Mouse (Mus musculus): Measurements from ENCODE around the gene Mfap1b. TPM values are rescaled to one million over a fixed set of nuclear protein-coding genes. Genes with fewer than 3 reads are reported as not detected.

Gene Mfap1b
- polyA plus RNA-seq, 1 experiment from 2014 or later: 55.4 TPM

GRCm38 (mm10) chr2:121456692-121457642 lies 16.9 kb downstream of the Mfap1b start, which contains the start of gene Serinc4:
Gene Serinc4 (minus strand): TSS chr2:121456781.
- H3K4me3 ChIP-seq: peak within 1 kb of the TSS; percentile 88
- DNase-seq (ENCODE audit: low spot score): peak; percentile 91
- H3K4me1 ChIP-seq: peaks cover 21% of the 10 kb centered on the region
- peak within 1 kb of the TSS; percentile 88 for H3K27ac ChIP-seq (replicated peaks)
- 5% methylated on average over 41 of the region's 41 CpGs for WGBS
- H3K27me3 ChIP-seq (replicated peaks; ENCODE audit: low read depth, poor library complexity, severe bottlenecking): no peaks in the 10 kb centered on the region
- peaks cover 66% of the 10 kb centered on the region for H3K36me3 ChIP-seq (replicated peaks)
- no peaks in the 10 kb centered on the region for H3K9me3 ChIP-seq

- H3K27ac ChIP-seq (replicated peaks): no peak overlapping the region
- no peak for DNase-seq (ENCODE audit: low spot score)
- H3K9me3 ChIP-seq: no peaks in the 10 kb centered on the region
- H3K4me1 ChIP-seq: peaks cover 30% of the 10 kb centered on the region
- peaks cover 69% of the 10 kb centered on the region for H3K36me3 ChIP-seq (replicated peaks)
- H3K4me3 ChIP-seq: no peak overlapping the region
- H3K27me3 ChIP-seq (replicated peaks; ENCODE audit: low read depth, poor library complexity, severe bottlenecking): no peaks in the 10 kb centered on the region
- 81% methylated on average over 5 of the region's 5 CpGs for WGBS
Observed at GRCm38 (mm10) chr2:121455534-121455933, 18.3 kb downstream of the Mfap1b start.

GRCm38 (mm10) chr2:121453917-121454316 lies 19.9 kb downstream of the Mfap1b start:
- peaks cover 56% of the 10 kb centered on the region for H3K36me3 ChIP-seq (replicated peaks)
- H3K4me1 ChIP-seq: peaks cover 36% of the 10 kb centered on the region
- H3K4me3 ChIP-seq: peak overlapping the region; percentile 5; the same call in 1 of the 2 replicates
- 88% methylated on average over 6 of the region's 6 CpGs for WGBS
- H3K27me3 ChIP-seq (replicated peaks; ENCODE audit: low read depth, poor library complexity, severe bottlenecking): no peaks in the 10 kb centered on the region
- DNase-seq (ENCODE audit: low spot score): no peak
- H3K9me3 ChIP-seq: no peaks in the 10 kb centered on the region
- no peak overlapping the region for H3K27ac ChIP-seq (replicated peaks)

GRCm38 (mm10) chr2:121452990-121453389 lies 20.9 kb downstream of the Mfap1b start, which contains the start of gene Hypk:
Gene Hypk (plus strand): TSS chr2:121453290.
- Histone ChIP-seq H3K4me1 (peaks cover 40% of the 10 kb centered on the region), H3K27me3 (replicated peaks; ENCODE audit: low read depth, poor library complexity, severe bottlenecking) (no peaks in the 10 kb centered on the region), H3K27ac (replicated peaks) (no peak within 1 kb of the TSS), H3K36me3 (replicated peaks) (peaks cover 48% of the 10 kb centered on the region), H3K9me3 (no peaks in the 10 kb centered on the region), H3K4me3 (peak within 1 kb of the TSS; percentile 5; the same call in 1 of the 2 replicates)
- WGBS: 82% methylated on average over 4 of the region's 4 CpGs
- DNase-seq (ENCODE audit: low spot score): no peak

GRCm38 (mm10) chr2:121452361-121452760 lies 21.5 kb downstream of the Mfap1b start:
- Histone ChIP-seq H3K4me3 (peak overlapping the region; percentile 2; the same call in 1 of the 2 replicates), H3K27me3 (replicated peaks; ENCODE audit: low read depth, poor library complexity, severe bottlenecking) (no peaks in the 10 kb centered on the region), H3K36me3 (replicated peaks) (peaks cover 47% of the 10 kb centered on the region), H3K4me1 (peaks cover 41% of the 10 kb centered on the region), H3K9me3 (no peaks in the 10 kb centered on the region), H3K27ac (replicated peaks) (no peak overlapping the region)
- 83% methylated on average over 4 of the region's 4 CpGs for WGBS
- no peak for DNase-seq (ENCODE audit: low spot score)

- Histone ChIP-seq H3K9me3 (no peaks in the 10 kb centered on the region), H3K4me3 (peak overlapping the region; percentile 100), H3K27ac (replicated peaks) (peak overlapping the region; percentile 96), H3K36me3 (replicated peaks) (peaks cover 45% of the 10 kb centered on the region), H3K27me3 (replicated peaks; ENCODE audit: low read depth, poor library complexity, severe bottlenecking) (no peaks in the 10 kb centered on the region), H3K4me1 (peaks cover 34% of the 10 kb centered on the region)
- DNase-seq (ENCODE audit: low spot score): no peak
- WGBS: 2% methylated on average over 7 of the region's 7 CpGs
Observed at GRCm38 (mm10) chr2:121450093-121450492, 23.8 kb downstream of the Mfap1b start.

- peak overlapping the region; percentile 96 for H3K27ac ChIP-seq (replicated peaks)
- H3K4me3 ChIP-seq: peak overlapping the region; percentile 100
- under 1% methylated on average over 53 of the region's 54 CpGs for WGBS
- peaks cover 40% of the 10 kb centered on the region for H3K36me3 ChIP-seq (replicated peaks)
- H3K27me3 ChIP-seq (replicated peaks; ENCODE audit: low read depth, poor library complexity, severe bottlenecking): no peaks in the 10 kb centered on the region
- DNase-seq (ENCODE audit: low spot score): no peak
- no peaks in the 10 kb centered on the region for H3K9me3 ChIP-seq
- H3K4me1 ChIP-seq: peaks cover 34% of the 10 kb centered on the region
Observed at GRCm38 (mm10) chr2:121449545-121450011, 24.3 kb downstream of the Mfap1b start.

GRCm38 (mm10) chr2:121448739-121449535 lies 24.9 kb downstream of the Mfap1b start, which contains the start of gene Serf2:
Gene Serf2 (plus strand): TSS chr2:121449195.
- 1% methylated on average over 73 of the region's 74 CpGs for WGBS
- H3K9me3 ChIP-seq: no peaks in the 10 kb centered on the region
- peak; percentile 100 for DNase-seq (ENCODE audit: low spot score)
- peaks cover 34% of the 10 kb centered on the region for H3K4me1 ChIP-seq
- peak within 1 kb of the TSS; percentile 96 for H3K27ac ChIP-seq (replicated peaks)
- peak within 1 kb of the TSS; percentile 100 for H3K4me3 ChIP-seq
- peaks cover 33% of the 10 kb centered on the region for H3K36me3 ChIP-seq (replicated peaks)
- no peaks in the 10 kb centered on the region for H3K27me3 ChIP-seq (replicated peaks; ENCODE audit: low read depth, poor library complexity, severe bottlenecking)

- WGBS: 15% methylated on average over 9 of the region's 9 CpGs
- Histone ChIP-seq H3K27ac (replicated peaks) (peak overlapping the region; percentile 81), H3K36me3 (replicated peaks) (peaks cover 25% of the 10 kb centered on the region), H3K9me3 (no peaks in the 10 kb centered on the region), H3K4me3 (peak overlapping the region; percentile 100), H3K27me3 (replicated peaks; ENCODE audit: low read depth, poor library complexity, severe bottlenecking) (no peaks in the 10 kb centered on the region), H3K4me1 (peaks cover 32% of the 10 kb centered on the region)
- peak; percentile 50 for DNase-seq (ENCODE audit: low spot score)
Observed at GRCm38 (mm10) chr2:121448136-121448535, 25.7 kb downstream of the Mfap1b start.

GRCm38 (mm10) chr2:121447006-121447405 lies 26.9 kb downstream of the Mfap1b start:
- Histone ChIP-seq H3K27me3 (replicated peaks; ENCODE audit: low read depth, poor library complexity, severe bottlenecking) (peaks cover 10% of the 10 kb centered on the region), H3K9me3 (no peaks in the 10 kb centered on the region), H3K4me1 (peaks cover 40% of the 10 kb centered on the region), H3K36me3 (replicated peaks) (peaks cover 14% of the 10 kb centered on the region), H3K27ac (replicated peaks) (no peak overlapping the region), H3K4me3 (no peak overlapping the region)
- 90% methylated on average over 3 of the region's 3 CpGs for WGBS
- no peak for DNase-seq (ENCODE audit: low spot score)

- peaks cover 15% of the 10 kb centered on the region for H3K27me3 ChIP-seq (replicated peaks; ENCODE audit: low read depth, poor library complexity, severe bottlenecking)
- no peaks in the 10 kb centered on the region for H3K9me3 ChIP-seq
- WGBS: 77% methylated on average over 4 of the region's 4 CpGs
- peaks cover 11% of the 10 kb centered on the region for H3K36me3 ChIP-seq (replicated peaks)
- H3K4me1 ChIP-seq: peaks cover 44% of the 10 kb centered on the region
- H3K4me3 ChIP-seq: no peak overlapping the region
- no peak overlapping the region for H3K27ac ChIP-seq (replicated peaks)
- no peak for DNase-seq (ENCODE audit: low spot score)
Observed at GRCm38 (mm10) chr2:121446506-121446905, 27.4 kb downstream of the Mfap1b start.

GRCm38 (mm10) chr2:121445117-121445516 lies 28.8 kb downstream of the Mfap1b start:
- H3K27me3 ChIP-seq (replicated peaks; ENCODE audit: low read depth, poor library complexity, severe bottlenecking): peaks cover 24% of the 10 kb centered on the region
- H3K27ac ChIP-seq (replicated peaks): no peak overlapping the region
- no peak overlapping the region for H3K4me3 ChIP-seq
- 86% methylated on average over 3 of the region's 3 CpGs for WGBS
- peaks cover 1% of the 10 kb centered on the region for H3K36me3 ChIP-seq (replicated peaks)
- H3K4me1 ChIP-seq: peaks cover 31% of the 10 kb centered on the region
- DNase-seq (ENCODE audit: low spot score): no peak
- no peaks in the 10 kb centered on the region for H3K9me3 ChIP-seq

Data from embryonic facial prominence, embryonic 10.5 days (tissue).